Mouse (Mus musculus): ENCODE data around the gene Chchd3.

GRCm38 (mm10) chr6:32797525-32797924 lies 262.5 kb downstream of the Chchd3 start:
- TF ChIP-seq CTCF (IDR thresholded peaks at IDR 0.05; ENCODE audit: insufficient read depth, low read length) (no peak), POLR2A (IDR thresholded peaks at IDR 0.05; ENCODE audit: borderline replicate concordance, extremely low read depth, low read depth, low read length) (no peak)

All from lung, adult 2 months (tissue).